Mouse (Mus musculus) MEL (cell line): ENCODE data around the gene Celf2.

Experiments used
- POLR2A ChIP-seq, 2 experiments: IDR thresholded peaks; 2 replicates each; pipeline ENCODE4 v1.6.1; 2011 to 2012; ENCODE audit warnings: low read length in 2 of 2, mild to moderate bottlenecking in 2 of 2, control low read depth in 1 of 2, improper control_type of control experiment in 1 of 2, low read depth in 1 of 2, moderate library complexity in 1 of 2; ENCODE audit not compliant: control insufficient read depth in 1 of 2, insufficient read depth in 1 of 2, poor library complexity in 1 of 2
- ZC3H11A ChIP-seq: IDR thresholded peaks from 2 replicates; pipeline ENCODE4 v1.6.1; 2012; ENCODE audit warnings: low read depth, mild to moderate bottlenecking, inconsistent platforms, low read length, improper control_type of control experiment

DNA sequence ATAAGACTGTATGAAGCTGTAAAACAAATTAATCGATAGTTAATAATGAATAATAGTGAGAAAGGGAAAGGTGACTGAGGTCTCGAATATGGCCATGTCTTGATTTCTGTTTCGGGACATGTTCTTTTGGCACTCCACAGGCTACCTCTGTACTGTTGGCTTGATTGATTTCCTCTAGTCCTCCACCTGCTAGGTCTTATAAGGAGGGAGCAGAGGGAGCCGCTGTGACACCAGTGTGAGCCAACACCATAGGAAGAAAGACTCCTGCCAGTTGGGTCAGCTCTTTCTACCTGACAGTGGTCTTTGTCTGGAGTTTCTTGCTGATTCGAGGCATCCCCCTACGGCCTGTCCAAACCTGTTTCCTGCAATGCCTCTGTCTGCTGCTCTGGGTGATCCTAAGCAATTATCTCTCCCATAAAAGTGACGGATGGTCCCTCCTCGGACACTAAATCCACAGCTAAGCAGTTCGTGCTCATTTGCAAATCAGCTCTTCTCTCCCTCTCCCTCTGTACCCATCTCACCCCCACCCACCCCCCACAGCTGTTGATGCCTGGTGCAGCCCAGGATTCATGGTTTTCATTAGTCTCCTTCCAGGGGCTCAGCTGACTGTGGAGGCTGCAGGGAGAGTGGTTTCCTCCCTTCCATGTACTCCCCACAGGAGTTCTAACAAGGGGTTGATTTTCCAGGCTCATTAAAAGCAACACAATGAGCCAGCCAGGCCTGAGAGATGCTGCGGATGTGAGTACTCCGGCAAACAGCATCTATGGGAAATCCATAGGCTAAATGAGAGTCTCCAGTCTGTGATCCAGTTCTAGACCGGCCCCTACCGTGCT, 1003.2 kb downstream of the Celf2 start:
- TF ChIP-seq ZC3H11A (no peak), POLR2A (IDR thresholded peaks at IDR 0.05; ENCODE audit: control insufficient read depth in 1 of 2, insufficient read depth in 1 of 2, low read depth in 1 of 2, low read length in 2 of 2, poor library complexity in 1 of 2) (no peak)
